10 mouse cellular contexts compared by ENCODE assay signal in genomic region chr2:150803035-150803434, GRCm38 (mm10). TPM values are rescaled to one million over a fixed set of nuclear protein-coding genes. Genes with fewer than 3 reads are reported as not detected.
DNase-seq lines count a peak whose midpoint lies in the region; ATAC-seq and TF ChIP-seq lines count a peak whose summit lies in the region.
"Had no signal": no experiment of that assay in that cellular context is flagged by ENCODE, and none has a peak within 500 bp of the region (broad histone marks: within the 10 kb centered on the region; RNA-seq: fewer than 3 reads in every experiment).

No protein-coding gene starts in this region.

- no peak overlapping the region for H3K27ac ChIP-seq in layer of hippocampus, adult 2 months
- H3K27ac ChIP-seq in limb, embryonic 10.5 days = no peak overlapping the region

- WGBS in limb, embryonic 10.5 days = 95% methylated on average over 1 of the region's 1 CpGs

- TF ChIP-seq CTCF in layer of hippocampus, adult 2 months (conservative IDR thresholded peaks at IDR 0.05) = peak; percentile 80

- no peak overlapping the region for H3K4me3 ChIP-seq in layer of hippocampus, adult 2 months
- no peak overlapping the region for H3K4me3 ChIP-seq in limb, embryonic 10.5 days

- DNase-seq in cerebellum, postnatal 10 days = peak; percentile 59 to 64
- no peak for DNase-seq in cerebellum, adult 9-11 months
- no peak for DNase-seq in layer of hippocampus, adult 2 months (ENCODE audit: low spot score in 2 of 2)
- DNase-seq in layer of hippocampus, postnatal 14 days (ENCODE audit: low spot score in 2 of 2) = no peak
- DNase-seq in MN1 (ENCODE audit: low spot score) = peak; percentile 28
- DNase-seq in right cerebral cortex, postnatal 10 days (ENCODE audit: low spot score in 2 of 2) = no peak
- no peak for DNase-seq in limb, embryonic 10.5 days (ENCODE audit: low spot score)
- DNase-seq: cerebellum, adult 8-10 months; heart, adult 18-20 months had no signal

- no peaks in the 10 kb centered on the region for H3K4me1 ChIP-seq in limb, embryonic 10.5 days

- no peaks in the 10 kb centered on the region for H3K27me3 ChIP-seq in limb, embryonic 10.5 days (ENCODE audit: low read depth, poor library complexity, severe bottlenecking)

- no peaks in the 10 kb centered on the region for H3K9me3 ChIP-seq in limb, embryonic 10.5 days (replicated peaks)

- H3K36me3 ChIP-seq in limb, embryonic 10.5 days = peaks cover 73% of the 10 kb centered on the region

- ATAC-seq in megakaryocyte progenitor cell, adult 5-6 weeks (replicated peaks; ENCODE audit: poor library complexity) = peak; percentile 91

RNA-seq across cellular contexts. Expression of gene Pygb, which starts 16.5 kb away (rescaled TPM):
- 100 to 1,000 TPM; 203 to 212 TPM for total RNA-seq in layer of hippocampus, adult 2 months (2021)
- 100 to 1,000 TPM; 183 to 184 TPM for total RNA-seq in layer of hippocampus, postnatal 14 days (2021)
- total RNA-seq in megakaryocyte progenitor cell, adult 5-6 weeks (2015) = 8.5 and 8.7 TPM in 2 replicates
- 24.0 and 33.9 TPM in 2 replicates for total RNA-seq in megakaryocyte progenitor cell, adult 5-6 weeks (2017)
- polyA plus RNA-seq in limb, embryonic 10.5 days (2016; fragmentation: Nextera tagmentation; extraction: Ambion mirVana) = 48.7 and 61.1 TPM in 2 replicates

RNA-seq across cellular contexts. Expression of gene Entpd6, which starts 54.2 kb away (rescaled TPM):
- 10 to 100 TPM; 65.5 to 68.9 TPM for total RNA-seq in layer of hippocampus, adult 2 months (2021)
- total RNA-seq in layer of hippocampus, postnatal 14 days (2021) = 10 to 100 TPM; 75.9 to 77.1 TPM
- 11.5 and 11.8 TPM in 2 replicates for total RNA-seq in megakaryocyte progenitor cell, adult 5-6 weeks (2015)
- total RNA-seq in megakaryocyte progenitor cell, adult 5-6 weeks (2017) = 13.3 and 18.0 TPM in 2 replicates
- 35.1 and 35.7 TPM in 2 replicates for polyA plus RNA-seq in limb, embryonic 10.5 days (2016; fragmentation: Nextera tagmentation; extraction: Ambion mirVana)

Comparison
In these comparisons a context has a peak if more than half of its experiments do, and no peak if none do; other contexts are left out.
1. DNase-seq: peak in cerebellum, postnatal 10 days (2 of 2) and MN1 (single experiment); none in cerebellum, adult 9-11 months (single experiment), layer of hippocampus, adult 2 months (0 of 2), layer of hippocampus, postnatal 14 days (0 of 2), right cerebral cortex, postnatal 10 days (0 of 2) and limb, embryonic 10.5 days (single experiment).
2. RNA of gene Pygb, which starts 16.5 kb away (total RNA-seq): 203 to 212 TPM in layer of hippocampus, adult 2 months and 183 to 184 TPM in layer of hippocampus, postnatal 14 days; 8.5 to 33.9 TPM in megakaryocyte progenitor cell, adult 5-6 weeks; every median in the first group is over 4 times any median in the second.